ENCODE assay signal across 9 mouse cellular contexts in the genomic region with DNA sequence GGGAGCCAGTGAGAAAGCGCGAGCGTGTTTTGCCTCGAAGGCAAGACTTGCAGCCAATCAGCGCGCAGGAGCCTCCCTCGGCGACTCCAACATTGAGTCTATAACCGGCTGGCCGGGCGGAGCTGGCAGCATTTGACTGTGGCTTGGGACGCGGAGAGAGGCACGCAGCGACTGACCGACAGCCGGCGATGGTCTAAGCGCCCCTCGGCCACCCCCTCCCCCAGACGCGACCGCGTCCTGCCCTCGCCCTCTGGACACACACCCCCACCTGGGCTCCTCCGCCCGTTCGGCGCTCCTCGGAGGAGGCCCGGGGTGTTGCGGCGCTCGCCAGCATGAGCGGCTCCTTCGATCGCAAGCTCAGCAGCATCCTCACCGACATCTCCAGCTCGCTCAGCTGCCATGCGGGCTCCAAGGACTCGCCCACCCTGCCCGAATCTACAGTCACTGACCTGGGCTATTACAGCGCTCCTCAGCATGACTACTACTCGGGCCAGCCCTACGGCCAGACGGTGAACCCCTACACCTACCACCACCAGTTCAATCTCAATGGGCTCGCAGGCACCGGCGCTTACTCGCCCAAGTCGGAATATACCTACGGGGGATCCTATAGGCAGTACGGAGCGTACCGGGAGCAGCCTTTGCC. TPM values are rescaled to one million over a fixed set of nuclear protein-coding genes. Genes with fewer than 3 reads are reported as not detected.
DNase-seq lines count a peak whose midpoint lies in the region; ATAC-seq and TF ChIP-seq lines count a peak whose summit lies in the region.
"Had no signal": no experiment of that assay in that cellular context is flagged by ENCODE, and none has a peak within 500 bp of the region (broad histone marks: within the 10 kb centered on the region; RNA-seq: fewer than 3 reads in every experiment).

A gene (plus strand): TSS at position 130 of the 643 bp plus-strand sequence.

- ATAC-seq in kidney, embryonic 16.5 days (ENCODE audit: low FRiP score, low TSS enrichment): peak; percentile 32; the same call in 1 of the 2 replicates
- ATAC-seq in liver, postnatal 0 days: no peak

- 1% methylated on average over 55 of the region's 55 CpGs for WGBS in kidney, embryonic 16.5 days
- 2% methylated on average over 55 of the region's 55 CpGs for WGBS in liver, postnatal 0 days (ENCODE audit: insufficient replicate concordance)

- no peak within 1 kb of the TSS for H3K27ac ChIP-seq in kidney, embryonic 16.5 days (ENCODE audit: low read length)
- H3K27ac ChIP-seq in liver, postnatal 0 days (ENCODE audit: low read depth): no peak within 1 kb of the TSS
- H3K27ac ChIP-seq: liver, embryonic 14.5 days had no signal

- H3K9me3 ChIP-seq in kidney, embryonic 16.5 days (ENCODE audit: low read length): no peaks in the 10 kb centered on the region
- no peaks in the 10 kb centered on the region for H3K9me3 ChIP-seq in liver, postnatal 0 days (ENCODE audit: low read length)

- no peak for TF ChIP-seq EP300 in liver, postnatal 0 days (IDR thresholded peaks at IDR 0.05; ENCODE audit: low read depth)

- H3K9ac ChIP-seq in kidney, embryonic 16.5 days (replicated peaks; ENCODE audit: low read length): peak within 1 kb of the TSS; percentile 48; the same call in 1 of the 2 replicates
- H3K9ac ChIP-seq in liver, postnatal 0 days (replicated peaks): no peak within 1 kb of the TSS
- H3K9ac ChIP-seq: liver, embryonic 14.5 days had no signal

- H3K4me1 ChIP-seq in kidney, embryonic 16.5 days (ENCODE audit: insufficient read depth, low read length): peaks cover 27% of the 10 kb centered on the region; the same call in 1 of the 2 replicates
- H3K4me1 ChIP-seq in liver, postnatal 0 days (ENCODE audit: insufficient read depth): no peaks in the 10 kb centered on the region

- H3K27me3 ChIP-seq in kidney, embryonic 16.5 days (ENCODE audit: insufficient read depth, low read length): peaks cover 65% of the 10 kb centered on the region
- peaks cover 79% of the 10 kb centered on the region for H3K27me3 ChIP-seq in liver, postnatal 0 days (ENCODE audit: insufficient read depth, low read length)

- H3K4me3 ChIP-seq in kidney, embryonic 16.5 days (ENCODE audit: low read length): peak within 1 kb of the TSS; percentile 48
- 0 out of 2 replicates have a peak within 1 kb of the TSS, but pooled peaks have one; percentile 24 for H3K4me3 ChIP-seq in liver, postnatal 0 days (ENCODE audit: low read depth, low read length)

- TF ChIP-seq CTCF in liver, postnatal 0 days (IDR thresholded peaks at IDR 0.05; ENCODE audit: low read depth): no peak

- H3K4me2 ChIP-seq in kidney, embryonic 16.5 days (replicated peaks; ENCODE audit: low read depth, low read length): peak within 1 kb of the TSS; percentile 76
- H3K4me2 ChIP-seq in liver, postnatal 0 days (ENCODE audit: low read depth, low read length): peak within 1 kb of the TSS; percentile 29; the same call in 1 of the 2 replicates

- H3K36me3 ChIP-seq in kidney, embryonic 16.5 days (ENCODE audit: insufficient read depth, low read length): no peaks in the 10 kb centered on the region
- H3K36me3 ChIP-seq in liver, postnatal 0 days (replicated peaks; ENCODE audit: insufficient read depth, low read length): no peaks in the 10 kb centered on the region

- DNase-seq in kidney, adult 11 months: no peak
- peak; percentile 88 for DNase-seq in embryo, embryonic 10 days (ENCODE audit: low spot score)
- DNase-seq in heart, postnatal 4 days: peak; percentile 54
- no peak for DNase-seq in liver, postnatal 0 days
- no peak for DNase-seq in frontal cortex, adult 2 months (ENCODE audit: extremely low spot score in 1 of 2, low spot score in 1 of 2)
- DNase-seq in ovary, adult 18-20 months (ENCODE audit: low spot score): no peak
- no peak for DNase-seq in c-Kit-positive CD71-positive TER-119-positive erythroid progenitor cells, embryonic 14.5 days (ENCODE audit: low spot score)

RNA-seq across cellular contexts. Expression of the gene that starts here (rescaled TPM):
- polyA plus RNA-seq in kidney, embryonic 16.5 days (2015; fragmentation: Nextera tagmentation; extraction: Ambion mirVana): 1.1 TPM in 2 replicates
- not detected for total RNA-seq in heart, postnatal 4 days (2021)
- polyA plus RNA-seq in liver, postnatal 0 days (2015; fragmentation: Nextera tagmentation; extraction: Ambion mirVana): not detected in 2 replicates
- polyA plus RNA-seq in frontal cortex, adult 2 months (2012; rRNA removed): 0.19 TPM in 1 of 2 replicates, not detected in the other

Comparison
In these comparisons a context has a peak if more than half of its experiments do, and no peak if none do; other contexts are left out.
1. Peak in DNase-seq in heart, postnatal 4 days; RNA of the gene not detected or under 1 TPM.